ENCODE assay signal across 8 mouse cellular contexts in genomic region chr5:140606386-140606785, GRCm38 (mm10). TPM values are rescaled to one million over a fixed set of nuclear protein-coding genes. Genes with fewer than 3 reads are reported as not detected.
DNase-seq lines count a peak whose midpoint lies in the region; ATAC-seq lines count a peak whose summit lies in the region.

No protein-coding gene starts in this region.

- no peak overlapping the region; the same call in 1 of the 2 replicates for H3K27ac ChIP-seq in hindbrain, embryonic 12.5 days

- peaks cover 73% of the 10 kb centered on the region for H3K4me1 ChIP-seq in hindbrain, embryonic 12.5 days

- no peaks in the 10 kb centered on the region for H3K9me3 ChIP-seq in hindbrain, embryonic 12.5 days (replicated peaks)

- peak overlapping the region; percentile 85 for H3K9ac ChIP-seq in hindbrain, embryonic 12.5 days

- H3K4me3 ChIP-seq in hindbrain, embryonic 12.5 days: peak overlapping the region; percentile 64

- under 1% methylated on average over 23 of the region's 23 CpGs for WGBS in hindbrain, embryonic 12.5 days

- ATAC-seq in hindbrain, embryonic 12.5 days (ENCODE audit: low FRiP score): no peak

- H3K27me3 ChIP-seq in hindbrain, embryonic 12.5 days: peaks cover 32% of the 10 kb centered on the region

- no peaks in the 10 kb centered on the region for H3K36me3 ChIP-seq in hindbrain, embryonic 12.5 days

- H3K4me2 ChIP-seq in hindbrain, embryonic 12.5 days (replicated peaks): peak overlapping the region; percentile 74

- DNase-seq in adrenal gland, postnatal 36 days: peak; percentile 29 to 35
- DNase-seq in adrenal gland, adult 2 months: no peak
- peak; percentile 54 for DNase-seq in embryo, embryonic 10.5 days (ENCODE audit: low spot score)
- DNase-seq in mesoderm, embryonic 11.5 days (ENCODE audit: low read depth, low spot score): peak; percentile 52
- DNase-seq in urinary bladder, adult 18-20 months (ENCODE audit: low spot score in 2 of 2): no peak
- no peak for DNase-seq in cerebellum, adult 11-12 months
- no peak for DNase-seq in Muller cell, postnatal 12 days (ENCODE audit: inconsistent ontology term)

RNA-seq across cellular contexts. Expression of gene Lfng, which starts 0.7 kb away (rescaled TPM):
- total RNA-seq in adrenal gland, postnatal 36 days (2021): 10 to 100 TPM in 1 of 2 experiments, 1 to 10 TPM in 1; 9.6 to 12.7 TPM
- total RNA-seq in adrenal gland, adult 2 months (2021): 10 to 100 TPM in 1 of 2 experiments, 1 to 10 TPM in 1; 9.5 to 14.5 TPM
- 59.0 and 60.2 TPM in 2 replicates for polyA plus RNA-seq in adrenal gland, adult 2 months (2012; rRNA removed)
- 23.8 and 27.6 TPM in 2 replicates for polyA plus RNA-seq in hindbrain, embryonic 12.5 days (2016; fragmentation: Nextera tagmentation; extraction: Ambion mirVana)

RNA-seq across cellular contexts. Expression of gene Grifin, which starts 41.5 kb away (rescaled TPM):
- total RNA-seq in adrenal gland, postnatal 36 days (2021): not detected
- not detected for total RNA-seq in adrenal gland, adult 2 months (2021)
- polyA plus RNA-seq in adrenal gland, adult 2 months (2012; rRNA removed): not detected in 2 replicates
- polyA plus RNA-seq in hindbrain, embryonic 12.5 days (2016; fragmentation: Nextera tagmentation; extraction: Ambion mirVana): not detected in 2 replicates

RNA-seq across cellular contexts. Expression of gene Ttyh3, which starts 42.4 kb away (rescaled TPM):
- total RNA-seq in adrenal gland, postnatal 36 days (2021): 100 to 1,000 TPM in 1 of 2 experiments, 10 to 100 TPM in 1; 42.4 to 108 TPM
- 10 to 100 TPM; 48.6 to 95.9 TPM for total RNA-seq in adrenal gland, adult 2 months (2021)
- polyA plus RNA-seq in adrenal gland, adult 2 months (2012; rRNA removed): 185 and 217 TPM in 2 replicates
- polyA plus RNA-seq in hindbrain, embryonic 12.5 days (2016; fragmentation: Nextera tagmentation; extraction: Ambion mirVana): 83.7 and 98.3 TPM in 2 replicates

Comparison
In these comparisons a context has a peak if more than half of its experiments do, and no peak if none do; other contexts are left out.
1. DNase-seq: peak in adrenal gland, postnatal 36 days (2 of 2), embryo, embryonic 10.5 days (single experiment) and mesoderm, embryonic 11.5 days (single experiment); none in adrenal gland, adult 2 months (single experiment), urinary bladder, adult 18-20 months (0 of 2), cerebellum, adult 11-12 months (single experiment) and Muller cell, postnatal 12 days (single experiment).